Mouse (Mus musculus): ENCODE data around the gene Minpp1. TPM values are rescaled to one million over a fixed set of nuclear protein-coding genes. Genes with fewer than 3 reads are reported as not detected.

Gene Minpp1
- total RNA-seq, 1 experiment from 2014 or later: 12.6 TPM

- ATAC-seq (ENCODE audit: extremely low read depth, insufficient number of reproducible peaks, low FRiP score, poor library complexity, severe bottlenecking): no peak
Observed at GRCm38 (mm10) chr19:32521446-32521845, 35.9 kb downstream of the Minpp1 start.

GRCm38 (mm10) chr19:32522247-32522646 lies 36.7 kb downstream of the Minpp1 start:
- no peak for ATAC-seq (ENCODE audit: extremely low read depth, insufficient number of reproducible peaks, low FRiP score, poor library complexity, severe bottlenecking)

- ATAC-seq (ENCODE audit: extremely low read depth, insufficient number of reproducible peaks, low FRiP score, poor library complexity, severe bottlenecking): no peak
Observed at GRCm38 (mm10) chr19:32522753-32523307, 37.3 kb downstream of the Minpp1 start.

GRCm38 (mm10) chr19:32523769-32524515 lies 38.4 kb downstream of the Minpp1 start:
- peak; percentile 79; the same call in 1 of the 2 replicates for ATAC-seq (ENCODE audit: extremely low read depth, insufficient number of reproducible peaks, low FRiP score, poor library complexity, severe bottlenecking)

- no peak for ATAC-seq (ENCODE audit: extremely low read depth, insufficient number of reproducible peaks, low FRiP score, poor library complexity, severe bottlenecking)
Observed at GRCm38 (mm10) chr19:32524516-32524860, 38.9 kb downstream of the Minpp1 start.

- no peak for ATAC-seq (ENCODE audit: extremely low read depth, insufficient number of reproducible peaks, low FRiP score, poor library complexity, severe bottlenecking)
Observed at GRCm38 (mm10) chr19:32527139-32527538, 41.6 kb downstream of the Minpp1 start.

GRCm38 (mm10) chr19:32528723-32529122 lies 43.2 kb downstream of the Minpp1 start:
- ATAC-seq (ENCODE audit: extremely low read depth, insufficient number of reproducible peaks, low FRiP score, poor library complexity, severe bottlenecking): no peak

GRCm38 (mm10) chr19:32529252-32529942 lies 43.8 kb downstream of the Minpp1 start:
- ATAC-seq (ENCODE audit: extremely low read depth, insufficient number of reproducible peaks, low FRiP score, poor library complexity, severe bottlenecking): no peak

- no peak for ATAC-seq (ENCODE audit: extremely low read depth, insufficient number of reproducible peaks, low FRiP score, poor library complexity, severe bottlenecking)
Observed at GRCm38 (mm10) chr19:32530296-32530695, 44.7 kb downstream of the Minpp1 start.

GRCm38 (mm10) chr19:32532331-32532730 lies 46.8 kb downstream of the Minpp1 start:
- ATAC-seq (ENCODE audit: extremely low read depth, insufficient number of reproducible peaks, low FRiP score, poor library complexity, severe bottlenecking): no peak

GRCm38 (mm10) chr19:32532737-32533505 lies 47.4 kb downstream of the Minpp1 start:
- no peak for ATAC-seq (ENCODE audit: extremely low read depth, insufficient number of reproducible peaks, low FRiP score, poor library complexity, severe bottlenecking)

GRCm38 (mm10) chr19:32534887-32535286 lies 49.3 kb downstream of the Minpp1 start:
- no peak for ATAC-seq (ENCODE audit: extremely low read depth, insufficient number of reproducible peaks, low FRiP score, poor library complexity, severe bottlenecking)

GRCm38 (mm10) chr19:32542784-32543490 lies 57.4 kb downstream of the Minpp1 start:
- ATAC-seq (ENCODE audit: extremely low read depth, insufficient number of reproducible peaks, low FRiP score, poor library complexity, severe bottlenecking): no peak

- ATAC-seq (ENCODE audit: extremely low read depth, insufficient number of reproducible peaks, low FRiP score, poor library complexity, severe bottlenecking): no peak
Observed at GRCm38 (mm10) chr19:32547396-32547795, 61.8 kb downstream of the Minpp1 start.

- no peak for ATAC-seq (ENCODE audit: extremely low read depth, insufficient number of reproducible peaks, low FRiP score, poor library complexity, severe bottlenecking)
Observed at GRCm38 (mm10) chr19:32548202-32548601, 62.6 kb downstream of the Minpp1 start.

GRCm38 (mm10) chr19:32550446-32550845 lies 64.9 kb downstream of the Minpp1 start:
- no peak for ATAC-seq (ENCODE audit: extremely low read depth, insufficient number of reproducible peaks, low FRiP score, poor library complexity, severe bottlenecking)

- ATAC-seq (ENCODE audit: extremely low read depth, insufficient number of reproducible peaks, low FRiP score, poor library complexity, severe bottlenecking): no peak
Observed at GRCm38 (mm10) chr19:32551442-32551841, 65.9 kb downstream of the Minpp1 start.

GRCm38 (mm10) chr19:32552106-32552505 lies 66.5 kb downstream of the Minpp1 start:
- no peak for ATAC-seq (ENCODE audit: extremely low read depth, insufficient number of reproducible peaks, low FRiP score, poor library complexity, severe bottlenecking)

- no peak for ATAC-seq (ENCODE audit: extremely low read depth, insufficient number of reproducible peaks, low FRiP score, poor library complexity, severe bottlenecking)
Observed at GRCm38 (mm10) chr19:32553310-32553709, 67.7 kb downstream of the Minpp1 start.

All from neutrophil, adult 5-6 weeks (primary cell).